Mouse (Mus musculus) liver, adult 2 months (tissue): ENCODE results near the gene Gpc6.

Experiments used
- CTCF ChIP-seq: fragments of 200-500 bp; IDR thresholded peaks from 2 replicates; pipeline ENCODE4 v1.5.1; 2011; ENCODE audit warnings: low read depth, low read length, control low read depth
- POLR2A ChIP-seq: fragments of 200-500 bp; IDR thresholded peaks from 2 replicates; pipeline ENCODE4 v1.6.1; 2011; ENCODE audit warnings: low read length, control low read depth; ENCODE audit not compliant: insufficient read depth; ENCODE audit errors: extremely low read depth

DNA sequence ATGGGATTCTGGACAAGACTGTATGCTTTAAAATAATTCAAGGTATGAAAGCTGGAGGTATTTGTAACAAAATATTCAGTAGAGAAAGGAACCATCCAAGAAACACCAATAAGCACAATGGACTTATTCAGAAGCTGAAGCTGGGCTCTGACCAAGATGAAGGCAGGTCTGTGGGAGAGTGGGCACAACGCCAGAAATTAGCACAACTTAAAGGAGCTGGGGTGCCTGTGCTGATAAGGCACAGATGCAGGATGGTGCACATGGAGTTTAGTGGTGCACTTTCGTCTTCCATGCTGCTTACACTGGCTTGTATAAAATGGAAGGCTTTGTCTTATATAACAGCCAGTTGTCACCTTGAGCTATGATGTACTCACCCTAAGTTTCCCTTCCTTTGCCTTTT lies 276.9 kb downstream of the Gpc6 start:
- no peak for TF ChIP-seq CTCF
- no peak for TF ChIP-seq POLR2A
